Mouse (Mus musculus): ENCODE measurements around the gene Sp8. TPM values are rescaled to one million over a fixed set of nuclear protein-coding genes. Genes with fewer than 3 reads are reported as not detected.
A peak's percentile ranks its signal among the peaks of the same experiment; 100 is the strongest.

Gene Sp8
- polyA plus RNA-seq, 1 experiment, result 0.31 TPM

DNA sequence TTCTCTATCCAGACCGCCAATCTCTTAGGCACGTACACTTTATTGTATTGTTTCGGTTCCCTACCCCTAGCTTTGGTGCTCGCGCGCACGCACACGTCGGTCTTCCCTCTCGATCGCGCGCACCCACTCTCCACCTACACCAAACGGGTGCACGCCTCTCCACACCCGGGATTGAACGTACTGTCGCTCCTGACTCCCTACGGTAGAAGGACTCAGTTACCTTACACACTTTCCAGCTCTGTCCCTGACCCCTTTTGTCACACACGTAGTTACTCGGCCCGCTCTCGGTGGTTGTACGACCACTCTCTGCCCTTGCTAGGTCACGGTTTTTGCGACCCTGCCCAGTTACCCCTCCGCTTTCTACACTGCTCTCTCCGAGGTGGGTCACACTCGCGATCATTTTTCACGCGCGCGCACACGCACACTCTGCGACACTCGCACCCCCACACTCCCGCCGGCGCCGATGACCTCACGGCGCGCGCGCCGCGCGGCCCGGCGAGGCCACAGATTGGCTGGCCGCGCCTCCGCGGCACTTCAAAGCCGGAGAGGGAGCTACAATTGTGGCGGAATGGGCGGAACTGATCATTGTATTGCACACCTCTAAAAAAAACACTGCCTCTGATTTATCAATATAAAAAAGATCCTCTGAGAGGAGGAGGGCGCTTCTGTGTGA is 656 bp downstream of the Sp8 start:
- TF ChIP-seq POLR2A (IDR thresholded peaks at IDR 0.05; ENCODE audit: insufficient read depth, low read length) (no peak), EP300 (IDR thresholded peaks at IDR 0.05; ENCODE audit: insufficient read depth, low read depth, low read length) (no peak), CTCF (IDR thresholded peaks at IDR 0.05; ENCODE audit: low read depth, low read length) (no peak)
- Histone ChIP-seq H3K27me3 (ENCODE audit: control insufficient read depth, insufficient read depth, low read length, poor library complexity, severe bottlenecking) (peaks cover 36% of the 10 kb centered on the region), H3K27ac (ENCODE audit: insufficient read depth, low read length) (no peak overlapping the region), H3K36me3 (ENCODE audit: control insufficient read depth, insufficient read depth, low read length, poor library complexity, severe bottlenecking) (no peaks in the 10 kb centered on the region), H3K9me3 (replicated peaks; ENCODE audit: control insufficient read depth, insufficient read depth, low read length, poor library complexity, severe bottlenecking) (no peaks in the 10 kb centered on the region), H3K4me3 (ENCODE audit: low read depth, low read length) (peak overlapping the region; percentile 99), H3K4me1 (ENCODE audit: control insufficient read depth, insufficient read depth, low read length) (no peaks in the 10 kb centered on the region), H3K9ac (ENCODE audit: low read depth, poor library complexity, severe bottlenecking) (peak overlapping the region; percentile 49)

DNA sequence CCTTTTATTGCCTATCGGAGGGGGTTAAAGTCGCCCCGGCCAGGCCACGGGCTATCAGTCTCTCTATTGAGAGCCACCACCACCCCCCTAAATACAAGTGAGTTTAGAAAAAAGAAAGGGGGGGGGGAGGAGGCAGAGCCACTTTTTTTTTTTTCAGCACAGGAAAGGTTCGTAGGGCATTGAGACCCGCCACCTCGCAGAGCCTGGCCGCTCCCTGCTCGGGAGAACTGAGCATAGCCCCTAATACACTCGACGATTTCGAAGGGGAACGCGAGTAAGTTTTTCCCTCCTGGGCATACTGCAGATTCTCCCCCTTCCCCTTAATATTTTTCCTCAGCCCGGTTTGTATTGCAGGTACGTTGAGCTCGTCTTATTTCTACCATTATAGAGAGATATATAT is 1.3 kb downstream of the Sp8 start:
- Histone ChIP-seq H3K9me3 (replicated peaks; ENCODE audit: control insufficient read depth, insufficient read depth, low read length, poor library complexity, severe bottlenecking) (no peaks in the 10 kb centered on the region), H3K9ac (ENCODE audit: low read depth, poor library complexity, severe bottlenecking) (no peak overlapping the region), H3K27me3 (ENCODE audit: control insufficient read depth, insufficient read depth, low read length, poor library complexity, severe bottlenecking) (peaks cover 33% of the 10 kb centered on the region), H3K36me3 (ENCODE audit: control insufficient read depth, insufficient read depth, low read length, poor library complexity, severe bottlenecking) (no peaks in the 10 kb centered on the region), H3K27ac (ENCODE audit: insufficient read depth, low read length) (no peak overlapping the region), H3K4me1 (ENCODE audit: control insufficient read depth, insufficient read depth, low read length) (no peaks in the 10 kb centered on the region), H3K4me3 (ENCODE audit: low read depth, low read length) (peak overlapping the region; percentile 99)
- TF ChIP-seq CTCF (IDR thresholded peaks at IDR 0.05; ENCODE audit: low read depth, low read length) (no peak), POLR2A (IDR thresholded peaks at IDR 0.05; ENCODE audit: insufficient read depth, low read length) (no peak), EP300 (IDR thresholded peaks at IDR 0.05; ENCODE audit: insufficient read depth, low read depth, low read length) (no peak)

DNA sequence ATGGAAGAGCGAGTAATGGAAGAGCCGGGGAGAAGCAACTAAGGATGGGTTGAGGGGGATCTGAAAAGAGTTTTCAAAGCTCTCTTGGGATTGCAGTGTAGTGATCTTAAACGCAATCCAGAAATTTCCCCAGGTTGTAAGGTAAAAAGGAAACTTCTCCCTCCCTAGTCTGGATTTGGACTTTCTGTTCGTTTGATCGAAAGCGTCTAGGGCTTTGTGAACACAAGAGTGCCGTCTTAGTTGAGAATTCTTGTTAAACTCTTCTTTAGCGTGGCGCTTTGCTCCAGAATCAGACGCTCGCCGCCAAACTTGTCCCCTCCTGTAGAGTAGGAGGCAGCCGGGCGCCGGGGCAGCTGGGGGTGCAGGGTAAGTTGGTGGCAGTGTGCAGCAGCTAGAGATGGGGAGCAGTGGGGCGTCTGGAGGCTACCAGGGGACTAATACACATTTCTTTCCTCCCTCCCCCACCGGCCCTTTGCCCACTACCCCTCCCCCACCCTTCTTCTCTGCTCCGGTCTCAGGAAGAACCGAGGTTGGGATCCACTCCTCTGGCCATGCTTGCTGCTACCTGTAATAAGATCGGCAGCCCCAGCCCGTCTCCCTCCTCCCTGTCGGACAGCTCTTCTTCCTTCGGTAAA is 1.8 kb downstream of the Sp8 start:
- Histone ChIP-seq H3K4me3 (ENCODE audit: low read depth, low read length) (peak overlapping the region; percentile 36), H3K9ac (ENCODE audit: low read depth, poor library complexity, severe bottlenecking) (no peak overlapping the region), H3K36me3 (ENCODE audit: control insufficient read depth, insufficient read depth, low read length, poor library complexity, severe bottlenecking) (no peaks in the 10 kb centered on the region), H3K4me1 (ENCODE audit: control insufficient read depth, insufficient read depth, low read length) (no peaks in the 10 kb centered on the region), H3K27me3 (ENCODE audit: control insufficient read depth, insufficient read depth, low read length, poor library complexity, severe bottlenecking) (peaks cover 31% of the 10 kb centered on the region), H3K27ac (ENCODE audit: insufficient read depth, low read length) (no peak overlapping the region), H3K9me3 (replicated peaks; ENCODE audit: control insufficient read depth, insufficient read depth, low read length, poor library complexity, severe bottlenecking) (no peaks in the 10 kb centered on the region)
- TF ChIP-seq POLR2A (IDR thresholded peaks at IDR 0.05; ENCODE audit: insufficient read depth, low read length) (no peak), CTCF (IDR thresholded peaks at IDR 0.05; ENCODE audit: low read depth, low read length) (no peak), EP300 (IDR thresholded peaks at IDR 0.05; ENCODE audit: insufficient read depth, low read depth, low read length) (no peak)

DNA sequence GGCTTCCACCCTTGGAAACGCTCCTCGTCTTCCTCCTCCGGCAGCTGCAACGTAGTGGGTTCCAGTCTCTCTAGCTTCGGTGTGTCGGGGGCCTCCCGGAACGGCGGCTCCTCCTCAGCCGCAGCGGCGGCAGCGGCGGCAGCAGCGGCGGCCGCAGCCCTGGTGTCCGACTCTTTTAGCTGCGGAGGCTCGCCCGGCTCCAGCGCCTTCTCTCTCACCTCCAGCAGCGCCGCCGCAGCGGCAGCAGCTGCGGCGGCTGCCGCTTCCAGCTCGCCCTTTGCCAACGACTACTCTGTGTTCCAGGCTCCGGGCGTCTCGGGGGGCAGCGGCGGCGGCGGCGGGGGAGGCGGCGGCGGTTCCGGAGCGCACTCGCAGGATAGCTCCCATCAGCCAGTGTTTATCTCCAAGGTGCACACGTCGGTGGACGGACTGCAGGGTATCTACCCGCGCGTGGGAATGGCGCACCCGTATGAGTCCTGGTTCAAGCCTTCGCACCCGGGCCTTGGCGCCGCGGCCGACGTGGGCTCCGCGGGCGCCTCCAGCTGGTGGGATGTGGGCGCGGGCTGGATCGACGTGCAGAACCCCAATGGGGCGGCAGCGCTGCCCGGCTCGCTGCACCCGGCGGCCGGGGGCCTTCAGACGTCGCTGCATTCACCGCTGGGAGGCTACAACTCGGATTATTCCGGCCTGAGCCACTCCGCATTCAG is 2.5 kb downstream of the Sp8 start:
- no peak overlapping the region; the same call in none of the 2 replicates for H3K9ac ChIP-seq (ENCODE audit: low read depth, poor library complexity, severe bottlenecking)
- H3K36me3 ChIP-seq (ENCODE audit: control insufficient read depth, insufficient read depth, low read length, poor library complexity, severe bottlenecking), result no peaks in the 10 kb centered on the region
- H3K27me3 ChIP-seq (ENCODE audit: control insufficient read depth, insufficient read depth, low read length, poor library complexity, severe bottlenecking), result peaks cover 30% of the 10 kb centered on the region
- H3K27ac ChIP-seq (ENCODE audit: insufficient read depth, low read length), result no peak overlapping the region
- H3K4me1 ChIP-seq (ENCODE audit: control insufficient read depth, insufficient read depth, low read length), result no peaks in the 10 kb centered on the region
- peak overlapping the region; percentile 57 for H3K4me3 ChIP-seq (ENCODE audit: low read depth, low read length)
- TF ChIP-seq EP300 (IDR thresholded peaks at IDR 0.05; ENCODE audit: insufficient read depth, low read depth, low read length) (no peak), POLR2A (IDR thresholded peaks at IDR 0.05; ENCODE audit: insufficient read depth, low read length) (no peak), CTCF (IDR thresholded peaks at IDR 0.05; ENCODE audit: low read depth, low read length) (no peak)
- H3K9me3 ChIP-seq (replicated peaks; ENCODE audit: control insufficient read depth, insufficient read depth, low read length, poor library complexity, severe bottlenecking), result no peaks in the 10 kb centered on the region

DNA sequence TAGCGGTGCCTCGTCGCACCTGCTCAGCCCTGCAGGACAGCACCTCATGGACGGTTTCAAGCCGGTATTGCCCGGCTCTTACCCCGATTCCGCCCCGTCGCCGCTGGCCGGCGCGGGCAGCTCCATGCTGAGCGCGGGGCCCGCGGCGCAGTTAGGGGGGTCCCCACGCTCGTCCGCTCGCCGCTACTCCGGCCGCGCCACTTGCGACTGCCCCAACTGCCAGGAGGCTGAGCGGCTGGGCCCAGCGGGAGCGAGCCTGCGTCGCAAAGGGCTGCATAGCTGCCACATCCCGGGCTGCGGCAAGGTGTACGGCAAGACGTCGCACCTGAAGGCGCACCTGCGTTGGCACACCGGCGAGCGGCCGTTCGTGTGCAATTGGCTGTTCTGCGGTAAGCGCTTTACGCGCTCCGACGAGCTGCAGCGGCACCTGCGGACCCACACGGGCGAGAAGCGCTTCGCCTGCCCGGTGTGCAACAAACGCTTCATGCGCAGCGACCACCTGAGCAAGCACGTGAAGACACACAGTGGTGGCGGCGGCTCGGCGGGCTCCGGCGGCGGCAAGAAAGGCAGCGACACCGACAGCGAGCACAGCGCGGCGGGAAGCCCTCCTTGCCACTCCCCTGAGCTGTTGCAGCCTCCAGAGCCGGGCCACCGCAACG is 3.2 kb downstream of the Sp8 start:
- TF ChIP-seq POLR2A (IDR thresholded peaks at IDR 0.05; ENCODE audit: insufficient read depth, low read length) (no peak), EP300 (IDR thresholded peaks at IDR 0.05; ENCODE audit: insufficient read depth, low read depth, low read length) (no peak), CTCF (IDR thresholded peaks at IDR 0.05; ENCODE audit: low read depth, low read length) (no peak)
- Histone ChIP-seq H3K36me3 (ENCODE audit: control insufficient read depth, insufficient read depth, low read length, poor library complexity, severe bottlenecking) (no peaks in the 10 kb centered on the region), H3K4me3 (ENCODE audit: low read depth, low read length) (peak overlapping the region; percentile 57), H3K9ac (ENCODE audit: low read depth, poor library complexity, severe bottlenecking) (no peak overlapping the region; the same call in 1 of the 2 replicates), H3K27me3 (ENCODE audit: control insufficient read depth, insufficient read depth, low read length, poor library complexity, severe bottlenecking) (peaks cover 29% of the 10 kb centered on the region), H3K27ac (ENCODE audit: insufficient read depth, low read length) (no peak overlapping the region), H3K9me3 (replicated peaks; ENCODE audit: control insufficient read depth, insufficient read depth, low read length, poor library complexity, severe bottlenecking) (no peaks in the 10 kb centered on the region), H3K4me1 (ENCODE audit: control insufficient read depth, insufficient read depth, low read length) (no peaks in the 10 kb centered on the region)
